Mouse (Mus musculus) kidney, embryonic 15.5 days (tissue): ENCODE data around the gene Ttll7. TPM values are rescaled to one million over a fixed set of nuclear protein-coding genes. Genes with fewer than 3 reads are reported as not detected.

Experiments used
- ATAC-seq: fragments of 200-750 bp; cut with Nextera tagmentation; replicated peaks from 2 replicates; pipeline ENCODE4 v1.8.0; 2017; ENCODE audit warnings: moderate TSS enrichment; ENCODE audit not compliant: low FRiP score
- H3K27ac ChIP-seq: fragments of 300-500 bp; sonication (generic); 2 replicates; pipeline ENCODE4 v1.5.1; 2015; ENCODE audit warnings: mild to moderate bottlenecking, inconsistent platforms
- H3K27me3 ChIP-seq: fragments of 300-500 bp; sonication (generic); 2 replicates; pipeline ENCODE4 v1.6.1; 2015; ENCODE audit warnings: inconsistent platforms
- H3K36me3 ChIP-seq: fragments of 300-500 bp; sonication (generic); 2 replicates; pipeline ENCODE4 v1.6.1; 2015; ENCODE audit warnings: inconsistent platforms
- H3K4me1 ChIP-seq: fragments of 300-500 bp; sonication (generic); 2 replicates; pipeline ENCODE4 v1.6.1; 2015; ENCODE audit warnings: inconsistent platforms
- H3K4me2 ChIP-seq: fragments of 300-500 bp; sonication (generic); 2 replicates; pipeline ENCODE4 v1.6.1; 2015; ENCODE audit warnings: moderate library complexity, mild to moderate bottlenecking, inconsistent platforms
- H3K4me3 ChIP-seq: fragments of 300-500 bp; sonication (generic); replicated peaks from 2 replicates; pipeline ENCODE4 v1.5.1; 2015; ENCODE audit warnings: mild to moderate bottlenecking, inconsistent platforms
- H3K9ac ChIP-seq: fragments of 300-500 bp; sonication (generic); 2 replicates; pipeline ENCODE4 v1.6.1; 2015; ENCODE audit warnings: mild to moderate bottlenecking, inconsistent platforms
- H3K9me3 ChIP-seq: fragments of 300-500 bp; sonication (generic); replicated peaks from 2 replicates; pipeline ENCODE4 v1.6.1; 2016; ENCODE audit warnings: inconsistent platforms
- WGBS: fragments of 180-500 bp; shearing (Covaris S2); methylation state at CpG from one replicate; pipeline ENCODE4 v1.1.7; 2015; ENCODE audit warnings: mixed read lengths; 5-methylcytosine and 5-hydroxymethylcytosine counted together
- polyA plus RNA-seq: library from polyadenylated mRNA; unstranded; fragments of >200 nt; fragmentation: Nextera tagmentation; extraction: Ambion mirVana; gene quantifications from 2 replicates; pipeline ENCODE4 v1.2.1, GENCODE M21; 2015

Gene Ttll7
- polyA plus RNA-seq, 1 experiment from 2014 or later: 1.8 TPM

DNA sequence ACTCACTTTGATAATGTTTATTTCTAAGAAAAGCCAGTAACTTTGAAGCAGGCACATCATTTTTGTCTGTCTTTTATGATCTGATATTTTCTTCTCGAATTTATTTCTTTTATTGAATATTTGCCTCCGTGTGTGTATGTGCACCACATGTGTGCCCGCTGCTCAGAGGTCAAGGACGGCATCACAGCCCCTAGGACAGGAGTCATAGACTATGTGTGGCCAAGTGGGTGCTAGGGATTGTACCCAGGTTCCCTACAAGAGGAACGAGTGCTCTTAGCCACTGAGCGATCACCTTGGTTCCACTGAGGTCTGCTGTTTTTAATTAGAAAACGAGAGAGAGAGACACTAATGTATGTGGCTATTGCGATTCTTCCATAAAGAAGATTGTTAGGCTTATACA, 94.5 kb downstream of the Ttll7 start:
- no peaks in the 10 kb centered on the region for H3K27me3 ChIP-seq
- H3K4me1 ChIP-seq: no peaks in the 10 kb centered on the region
- H3K36me3 ChIP-seq: no peaks in the 10 kb centered on the region
- 84% methylated on average over 8 of the region's 8 CpGs for WGBS
- no peak overlapping the region for H3K27ac ChIP-seq
- no peak overlapping the region for H3K9ac ChIP-seq
- ATAC-seq: no peak
- H3K4me2 ChIP-seq: no peak overlapping the region
- H3K4me3 ChIP-seq: no peak overlapping the region
- no peaks in the 10 kb centered on the region for H3K9me3 ChIP-seq

DNA sequence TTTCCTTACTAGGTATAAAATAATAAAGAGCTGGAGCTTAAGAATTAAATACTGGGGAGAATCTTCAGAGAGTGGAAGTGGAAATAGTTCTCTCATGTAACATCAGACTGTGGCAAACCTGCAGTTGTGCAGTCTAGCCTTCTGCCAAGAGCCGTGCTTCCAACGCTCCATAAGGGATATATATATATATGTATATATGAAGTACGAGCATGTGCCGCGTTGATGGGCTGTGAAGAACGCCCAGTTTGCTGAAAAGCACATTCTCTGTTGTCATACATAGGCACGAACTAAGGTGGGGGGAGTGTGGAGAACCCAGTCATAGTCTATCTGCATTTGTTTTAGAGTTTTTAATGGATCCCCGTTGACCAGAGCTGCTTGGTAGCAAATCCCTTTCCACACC, 104.6 kb downstream of the Ttll7 start:
- Histone ChIP-seq H3K36me3 (no peaks in the 10 kb centered on the region), H3K27ac (no peak overlapping the region), H3K4me2 (no peak overlapping the region), H3K27me3 (no peaks in the 10 kb centered on the region), H3K9me3 (no peaks in the 10 kb centered on the region), H3K4me3 (no peak overlapping the region), H3K4me1 (no peaks in the 10 kb centered on the region), H3K9ac (no peak overlapping the region)
- WGBS: 88% methylated on average over 8 of the region's 8 CpGs
- ATAC-seq: no peak

- H3K27me3 ChIP-seq: no peaks in the 10 kb centered on the region
- no peak overlapping the region for H3K4me3 ChIP-seq
- no peak overlapping the region for H3K9ac ChIP-seq
- no peaks in the 10 kb centered on the region for H3K36me3 ChIP-seq
- no peak for ATAC-seq
- no peaks in the 10 kb centered on the region for H3K4me1 ChIP-seq
- no peaks in the 10 kb centered on the region for H3K9me3 ChIP-seq
- H3K27ac ChIP-seq: no peak overlapping the region
- no peak overlapping the region for H3K4me2 ChIP-seq
Observed at GRCm38 (mm10) chr3:146962838-146963237, 110.7 kb downstream of the Ttll7 start.

DNA sequence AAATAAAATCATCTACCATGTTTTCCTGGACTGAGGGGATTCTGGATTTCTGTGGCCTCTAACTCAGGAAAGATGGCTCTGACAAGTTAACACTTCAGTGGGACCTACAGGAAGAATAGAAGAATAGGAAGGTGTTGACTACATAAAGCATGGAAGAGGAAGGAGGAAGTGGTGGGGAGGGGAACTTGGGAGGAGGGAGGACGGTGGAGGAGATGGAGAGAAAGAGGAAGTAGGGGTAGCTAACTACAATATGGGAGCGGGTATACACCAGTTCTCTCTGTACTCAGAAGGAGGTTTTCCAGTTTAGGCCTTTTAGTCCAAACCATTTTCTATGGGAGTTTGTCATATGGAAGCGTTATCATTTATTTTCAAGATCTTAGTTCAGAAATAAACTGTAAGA, 112.2 kb downstream of the Ttll7 start:
- ATAC-seq: no peak
- Histone ChIP-seq H3K4me2 (no peak overlapping the region), H3K4me3 (no peak overlapping the region), H3K4me1 (no peaks in the 10 kb centered on the region), H3K27me3 (no peaks in the 10 kb centered on the region), H3K27ac (no peak overlapping the region), H3K36me3 (no peaks in the 10 kb centered on the region), H3K9ac (no peak overlapping the region), H3K9me3 (no peaks in the 10 kb centered on the region)
- 87% methylated on average over 3 of the region's 3 CpGs for WGBS

- ATAC-seq: no peak
- Histone ChIP-seq H3K9me3 (no peaks in the 10 kb centered on the region), H3K4me1 (no peaks in the 10 kb centered on the region), H3K36me3 (no peaks in the 10 kb centered on the region), H3K27ac (no peak overlapping the region), H3K27me3 (no peaks in the 10 kb centered on the region), H3K4me3 (no peak overlapping the region), H3K4me2 (no peak overlapping the region), H3K9ac (no peak overlapping the region)
- 56% methylated on average over 7 of the region's 7 CpGs for WGBS
Observed at GRCm38 (mm10) chr3:146967242-146967641, 115.1 kb downstream of the Ttll7 start.

DNA sequence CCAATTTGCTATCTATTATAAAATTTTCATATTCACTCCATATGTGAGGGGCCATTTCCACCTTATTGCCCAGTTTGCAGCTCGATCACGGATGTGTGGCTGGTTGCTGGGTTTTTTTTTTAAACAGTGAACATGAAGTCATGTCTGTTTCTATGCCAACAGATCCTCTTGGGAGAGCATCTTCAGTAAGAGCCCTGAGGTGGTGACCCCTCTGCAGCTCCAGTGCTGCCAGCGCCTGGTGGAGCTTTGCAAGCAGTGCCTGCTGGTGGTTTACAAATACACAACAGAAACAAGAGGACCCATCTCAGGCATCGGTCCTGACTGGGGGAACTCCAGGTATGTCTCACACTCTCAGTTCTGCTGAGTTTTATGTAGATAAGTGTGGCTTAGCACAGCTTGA, 115.7 kb downstream of the Ttll7 start:
- Histone ChIP-seq H3K4me2 (no peak overlapping the region), H3K36me3 (no peaks in the 10 kb centered on the region), H3K9me3 (no peaks in the 10 kb centered on the region), H3K4me3 (no peak overlapping the region), H3K4me1 (no peaks in the 10 kb centered on the region), H3K9ac (no peak overlapping the region), H3K27ac (no peak overlapping the region), H3K27me3 (no peaks in the 10 kb centered on the region)
- WGBS: 76% methylated on average over 4 of the region's 4 CpGs
- no peak for ATAC-seq

GRCm38 (mm10) chr3:146978272-146978671, 126.1 kb downstream of the Ttll7 start:
- ATAC-seq: no peak

GRCm38 (mm10) chr3:146993834-146994669, 141.9 kb downstream of the Ttll7 start:
- H3K9ac ChIP-seq: no peak overlapping the region
- no peaks in the 10 kb centered on the region for H3K27me3 ChIP-seq
- H3K36me3 ChIP-seq: no peaks in the 10 kb centered on the region
- peak; percentile 85 for ATAC-seq
- H3K4me1 ChIP-seq: no peaks in the 10 kb centered on the region
- H3K4me3 ChIP-seq: peak overlapping the region; percentile 21
- H3K9me3 ChIP-seq: no peaks in the 10 kb centered on the region
- H3K27ac ChIP-seq: peak overlapping the region; percentile 65
- WGBS: 28% methylated on average over 26 of the region's 26 CpGs
- H3K4me2 ChIP-seq: peak overlapping the region; percentile 44

More at GRCm38 (mm10) chr3:146978272-146978671, 126.1 kb downstream of the Ttll7 start:
- no peaks in the 10 kb centered on the region for H3K9me3 ChIP-seq
- no peak overlapping the region for H3K4me2 ChIP-seq
- no peak overlapping the region for H3K4me3 ChIP-seq
- no peak overlapping the region for H3K9ac ChIP-seq
- 81% methylated on average over 3 of the region's 3 CpGs for WGBS
- H3K27me3 ChIP-seq: no peaks in the 10 kb centered on the region
- H3K36me3 ChIP-seq: no peaks in the 10 kb centered on the region
- H3K4me1 ChIP-seq: no peaks in the 10 kb centered on the region
- H3K27ac ChIP-seq: no peak overlapping the region

DNA sequence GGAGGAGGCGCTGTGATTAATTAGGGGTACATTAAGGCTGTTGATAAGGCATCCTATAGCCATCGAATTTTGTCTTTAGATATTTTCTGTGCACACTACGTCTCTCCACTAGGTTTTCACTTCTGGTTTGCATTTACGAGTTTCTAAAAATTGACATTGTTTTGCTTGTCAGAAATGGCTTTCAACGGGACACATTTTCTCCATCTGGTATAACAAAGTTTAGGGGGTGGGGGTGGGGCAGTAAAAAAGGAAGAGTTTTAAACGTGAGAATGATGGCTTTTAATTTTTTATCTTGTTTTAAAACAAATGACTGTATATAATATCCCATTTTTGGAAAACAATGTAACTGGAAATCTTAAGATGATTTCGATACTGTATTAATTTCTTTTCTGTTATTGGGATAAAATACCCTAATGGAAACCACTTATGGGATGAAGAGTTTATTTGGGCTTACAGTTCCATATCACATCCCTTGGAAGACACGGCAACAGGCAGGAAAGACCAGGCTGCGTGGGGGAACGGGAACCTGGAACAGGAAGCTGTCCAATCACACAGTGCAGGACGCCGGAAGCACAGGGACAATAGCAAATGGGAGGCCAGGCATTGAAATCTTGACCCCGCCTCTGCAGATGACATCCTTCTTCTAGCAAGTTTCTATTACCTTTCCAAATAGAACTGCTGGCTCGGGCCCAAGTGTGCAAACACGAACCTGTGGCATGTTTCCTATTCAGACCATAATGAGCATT, 142.7 kb downstream of the Ttll7 start:
- no peaks in the 10 kb centered on the region for H3K4me1 ChIP-seq
- ATAC-seq: peak; percentile 54; the same call in 1 of the 2 replicates
- WGBS: 63% methylated on average over 15 of the region's 15 CpGs
- H3K36me3 ChIP-seq: no peaks in the 10 kb centered on the region
- H3K9ac ChIP-seq: no peak overlapping the region
- H3K4me2 ChIP-seq: peak overlapping the region; percentile 44
- no peaks in the 10 kb centered on the region for H3K27me3 ChIP-seq
- H3K27ac ChIP-seq: no peak overlapping the region
- H3K9me3 ChIP-seq: no peaks in the 10 kb centered on the region
- peak overlapping the region; percentile 21; the same call in 1 of the 2 replicates for H3K4me3 ChIP-seq

- no peaks in the 10 kb centered on the region for H3K27me3 ChIP-seq
- WGBS: 79% methylated on average over 2 of the region's 2 CpGs
- no peak for ATAC-seq
Observed at GRCm38 (mm10) chr3:146999148-146999547, 147.0 kb downstream of the Ttll7 start.

DNA sequence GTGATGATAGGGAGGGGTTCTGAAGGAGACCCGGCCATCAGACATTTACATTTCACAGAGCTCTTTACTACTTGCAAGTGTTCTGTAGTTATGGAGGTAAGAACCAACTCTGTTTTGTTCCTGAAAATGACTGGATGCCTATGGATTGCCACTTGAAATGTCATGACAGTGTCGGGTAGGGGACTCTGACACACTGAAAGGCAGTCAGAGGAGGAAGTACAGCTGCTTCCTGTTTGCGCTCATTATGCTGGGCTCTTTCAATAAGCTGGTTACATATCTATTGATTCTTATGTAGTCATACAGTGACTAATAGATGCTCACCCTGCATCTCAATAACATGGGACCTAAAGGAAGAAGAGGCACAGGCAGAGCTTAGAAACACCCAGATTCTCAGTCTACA, 148.8 kb downstream of the Ttll7 start:
- H3K4me2 ChIP-seq: no peak overlapping the region
- no peaks in the 10 kb centered on the region for H3K9me3 ChIP-seq
- H3K27me3 ChIP-seq: no peaks in the 10 kb centered on the region
- no peaks in the 10 kb centered on the region for H3K36me3 ChIP-seq
- WGBS: 76% methylated on average over 3 of the region's 3 CpGs
- no peak overlapping the region for H3K4me3 ChIP-seq
- no peak for ATAC-seq
- no peak overlapping the region for H3K9ac ChIP-seq
- H3K4me1 ChIP-seq: no peaks in the 10 kb centered on the region
- H3K27ac ChIP-seq: no peak overlapping the region

More at GRCm38 (mm10) chr3:146999148-146999547, 147.0 kb downstream of the Ttll7 start:
- Histone ChIP-seq H3K4me2 (no peak overlapping the region), H3K4me1 (no peaks in the 10 kb centered on the region), H3K36me3 (no peaks in the 10 kb centered on the region), H3K27ac (no peak overlapping the region), H3K9me3 (no peaks in the 10 kb centered on the region), H3K9ac (no peak overlapping the region), H3K4me3 (no peak overlapping the region)

- H3K27me3 ChIP-seq: no peaks in the 10 kb centered on the region
- no peak for ATAC-seq
- no peak overlapping the region for H3K4me3 ChIP-seq
- H3K9ac ChIP-seq: no peak overlapping the region
- no peaks in the 10 kb centered on the region for H3K9me3 ChIP-seq
- H3K36me3 ChIP-seq: no peaks in the 10 kb centered on the region
- H3K4me2 ChIP-seq: no peak overlapping the region
- H3K4me1 ChIP-seq: no peaks in the 10 kb centered on the region
- no peak overlapping the region for H3K27ac ChIP-seq
- 83% methylated on average over 3 of the region's 3 CpGs for WGBS
Observed at GRCm38 (mm10) chr3:147001557-147001956, 149.4 kb downstream of the Ttll7 start.
